Mouse (Mus musculus) monocyte, adult 5-6 weeks (primary cell): Measurements from ENCODE around the gene Arhgef5. TPM values are rescaled to one million over a fixed set of nuclear protein-coding genes. Genes with fewer than 3 reads are reported as not detected.
"Not testable (repeated sequence)": the region's sequence is repeated elsewhere in the genome, so short reads cannot be mapped to it uniquely, and the experiment has no call there.

Source experiments
- ATAC-seq: fragments of 153-309, 156-312 bp; replicated peaks from 2 replicates; pipeline ENCODE4 v1.8.0; 2017; ENCODE audit warnings: mild to moderate bottlenecking; ENCODE audit not compliant: low TSS enrichment, insufficient number of reproducible peaks, severe bottlenecking, poor library complexity, low FRiP score
- total RNA-seq: library from RNA; stranded (forward); fragments of 200-1000, 200-491, 200-594 nt; gene quantifications from 3 replicates; pipeline ENCODE4 v1.2.3, GENCODE M21; 2017

Arhgef5 gene
- 2.0 to 8.9 TPM (median 4.7 TPM) in 3 replicates for total RNA-seq

- no peak for ATAC-seq
These were observed at the start of gene Arhgef5 for GRCm38 (mm10) chr6:43265363-43266041. Arhgef5 (plus strand) TSS chr6:43265582.

DNA sequence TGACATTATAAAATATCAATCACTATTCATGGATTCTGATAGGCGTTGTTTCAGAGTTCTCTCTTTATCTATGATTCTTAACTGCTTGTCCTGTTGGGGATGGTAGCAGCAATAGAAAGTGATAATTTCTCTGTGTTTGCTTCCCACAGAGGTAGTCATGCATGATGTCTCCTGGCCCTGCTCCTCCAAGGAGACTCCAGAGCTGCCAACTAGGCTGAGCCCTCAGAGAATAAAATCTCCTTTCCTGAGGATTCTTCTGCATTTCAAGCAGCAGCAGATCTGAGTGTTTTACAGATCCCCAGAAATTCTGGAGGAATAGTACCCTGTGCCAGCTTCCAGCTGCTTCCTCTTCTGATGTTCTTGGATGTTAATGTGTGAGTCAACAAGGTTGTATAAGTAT, 34.1 kb upstream of the Arhgef5 start, which contains the start of gene Olfr47:
Olfr47 (plus strand) TSS at position 275 of the 400 bp plus-strand sequence.
- not testable (repeated sequence) for ATAC-seq

GRCm38 (mm10) chr6:43242061-43242460, 23.3 kb upstream of the Arhgef5 start:
- no peak for ATAC-seq

DNA sequence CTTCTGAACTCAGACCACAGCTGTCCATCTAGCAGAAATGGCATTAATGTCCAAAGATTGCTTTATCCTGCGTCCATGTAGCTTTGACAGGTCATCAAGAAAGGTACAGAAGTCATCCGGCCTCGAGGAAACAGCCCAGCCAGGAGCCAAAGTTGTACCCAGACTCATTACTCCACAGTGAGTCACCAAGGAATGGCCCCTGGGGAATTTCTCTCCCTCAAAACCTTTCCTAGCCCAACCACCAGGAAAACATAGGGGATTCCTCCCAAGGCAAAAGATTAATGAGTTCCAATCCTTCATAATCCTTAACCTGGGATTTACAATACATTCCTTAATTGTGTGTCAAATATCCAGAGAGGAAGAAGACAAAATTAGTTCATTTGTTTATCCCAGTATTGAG, 18.0 kb upstream of the Arhgef5 start:
- no peak for ATAC-seq

- ATAC-seq = no peak
These were observed 12.4 kb upstream of the Arhgef5 start for GRCm38 (mm10) chr6:43252994-43253393.

GRCm38 (mm10) chr6:43254193-43254926, 11.0 kb upstream of the Arhgef5 start:
- ATAC-seq = no peak

GRCm38 (mm10) chr6:43260756-43261155, 4.6 kb upstream of the Arhgef5 start:
- no peak for ATAC-seq

DNA sequence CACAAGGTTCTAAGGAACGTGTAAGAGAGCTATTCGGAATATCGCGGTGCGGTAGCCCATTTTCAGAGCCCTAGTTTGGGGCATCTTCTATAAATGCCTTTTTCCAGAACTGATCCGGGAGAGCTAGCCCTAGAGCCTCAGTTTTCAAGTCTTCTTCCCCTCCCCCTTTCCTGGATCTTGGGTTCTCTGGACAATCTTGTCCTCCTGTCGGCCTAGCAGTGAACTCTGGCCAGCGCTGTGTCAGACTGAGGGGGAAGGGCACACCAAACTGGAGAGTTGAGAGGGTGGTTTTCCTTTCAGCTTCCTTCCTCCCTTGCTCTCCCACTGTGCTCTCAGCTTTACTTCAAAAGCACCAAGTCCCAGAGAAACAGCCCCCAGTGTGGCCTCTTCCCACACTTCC, 974 bp downstream of the Arhgef5 start:
- no peak for ATAC-seq

- no peak for ATAC-seq
These were observed 7.2 kb downstream of the Arhgef5 start for GRCm38 (mm10) chr6:43272597-43272996.

- no peak for ATAC-seq
These were observed 8.7 kb downstream of the Arhgef5 start for GRCm38 (mm10) chr6:43274123-43274522.

GRCm38 (mm10) chr6:43278247-43278646, 12.9 kb downstream of the Arhgef5 start:
- ATAC-seq = no peak

DNA sequence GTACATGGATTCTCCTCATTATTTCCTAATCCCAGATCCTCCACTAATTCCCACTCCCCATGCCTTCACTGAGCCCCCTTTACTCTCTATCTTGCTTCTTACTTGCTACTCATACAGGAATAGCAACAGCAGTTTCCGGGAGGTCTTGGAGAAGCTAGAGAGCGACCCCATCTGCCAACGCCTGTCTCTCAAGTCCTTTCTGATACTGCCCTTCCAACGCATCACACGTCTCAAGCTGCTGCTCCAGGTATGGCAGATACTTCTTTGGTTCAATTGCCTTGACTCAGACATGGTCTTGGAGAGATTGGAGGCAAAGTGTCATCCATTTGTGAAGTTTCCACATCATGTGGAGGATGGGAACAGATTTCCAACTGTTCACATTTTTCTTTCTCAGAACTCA, 15.1 kb downstream of the Arhgef5 start:
- no peak for ATAC-seq

DNA sequence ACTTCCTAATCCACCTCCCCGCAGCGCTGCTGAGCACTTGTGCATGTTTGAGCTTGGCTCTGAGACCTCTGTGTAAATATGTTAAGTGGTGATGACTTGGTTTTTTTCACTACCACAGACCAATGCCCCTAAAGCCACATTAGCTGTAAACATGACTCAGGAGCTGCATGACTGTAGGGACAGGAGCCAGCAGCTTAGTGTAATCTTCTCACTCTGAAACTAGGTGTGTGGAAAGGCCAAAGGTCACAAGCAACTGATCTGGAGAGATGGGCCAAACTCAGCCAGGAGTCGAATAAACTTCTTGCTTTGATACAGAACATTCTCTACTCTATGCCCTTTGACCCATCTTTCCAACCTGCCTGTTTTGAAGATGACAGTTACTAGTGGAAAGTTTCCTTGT, 26.7 kb downstream of the Arhgef5 start:
- no peak for ATAC-seq

- ATAC-seq = no peak
These were observed 27.2 kb downstream of the Arhgef5 start for GRCm38 (mm10) chr6:43292471-43293076.

- no peak for ATAC-seq
These were observed 27.8 kb downstream of the Arhgef5 start for GRCm38 (mm10) chr6:43293175-43293574.

DNA sequence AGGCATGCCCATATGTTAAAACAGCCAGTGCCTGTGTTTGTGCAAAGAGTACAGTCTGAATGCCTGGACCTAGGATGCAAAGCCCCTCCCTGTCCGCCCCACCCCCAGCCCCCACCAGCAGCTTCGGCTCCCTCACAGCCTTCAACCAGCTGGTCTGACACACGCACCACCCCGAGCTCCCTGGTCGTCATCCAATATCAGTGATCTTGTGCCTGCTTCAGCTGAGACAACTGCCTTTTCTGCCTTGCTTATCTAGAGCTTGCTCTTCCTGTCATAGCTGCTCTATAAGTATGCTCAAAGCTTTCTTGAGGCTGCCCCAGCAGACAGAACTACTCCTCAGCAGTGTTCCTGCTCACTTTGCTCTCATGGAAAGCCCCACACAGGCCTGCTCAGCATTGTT, 30.5 kb downstream of the Arhgef5 start:
- ATAC-seq = no peak

GRCm38 (mm10) chr6:43296798-43297507, 31.6 kb downstream of the Arhgef5 start:
- ATAC-seq = no peak

DNA sequence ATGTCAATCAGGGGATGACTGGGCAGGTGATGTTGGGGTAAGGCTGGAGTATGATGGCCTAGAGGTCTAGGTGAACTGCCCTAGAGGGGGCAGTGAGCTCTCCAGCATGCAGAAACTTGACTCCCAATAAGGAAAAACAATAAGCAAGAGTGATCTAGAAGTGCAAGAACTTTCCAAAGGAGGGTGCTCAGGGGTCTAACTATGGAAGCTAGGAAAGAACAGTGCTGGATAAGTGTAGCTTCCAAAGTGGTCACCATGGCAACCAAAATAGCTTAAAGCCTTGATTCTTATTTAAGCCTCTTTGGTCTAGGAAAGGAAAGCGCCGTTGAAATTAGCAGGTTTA, 32.1 kb downstream of the Arhgef5 start:
- ATAC-seq = no peak

DNA sequence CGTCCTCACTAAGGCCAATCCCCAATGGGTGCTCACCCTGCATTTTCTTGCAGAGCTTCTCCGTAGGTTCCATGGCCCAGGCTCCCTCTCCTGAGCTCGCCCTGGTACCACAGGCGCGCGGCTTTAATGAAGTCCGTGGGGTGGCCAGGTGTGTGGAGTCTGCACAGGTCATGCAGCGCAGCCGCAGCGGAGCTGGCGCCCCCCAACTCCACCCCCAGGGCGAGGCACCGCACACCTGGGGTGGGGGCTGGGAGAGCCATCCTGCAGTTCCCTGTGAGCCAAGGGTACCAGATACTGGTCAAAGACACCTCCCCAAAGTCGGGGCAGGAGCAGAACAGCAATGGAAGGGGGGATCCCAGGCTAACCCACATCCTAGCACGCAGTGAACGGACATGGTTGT, 44.1 kb downstream of the Arhgef5 start, which contains the start of gene Nobox:
Nobox (minus strand) TSS at position 101 of the 400 bp plus-strand sequence.
- no peak for ATAC-seq
